Mouse (Mus musculus) hindbrain, embryonic 16.5 days (tissue): ENCODE results near the gene Ltbr. TPM values are rescaled to one million over a fixed set of nuclear protein-coding genes. Genes with fewer than 3 reads are reported as not detected.

Experiments used
- ATAC-seq: fragments of 200-750 bp; cut with Nextera tagmentation; 2 replicates; pipeline ENCODE4 v1.8.0; 2017; ENCODE audit warnings: moderate TSS enrichment, moderate library complexity
- H3K27ac ChIP-seq: fragments of 300-500 bp; sonication (generic); 2 replicates; pipeline ENCODE4 v1.5.1; 2014; ENCODE audit warnings: low read depth, mild to moderate bottlenecking, control low read depth, low read length, moderate library complexity
- H3K27me3 ChIP-seq: fragments of 300-500 bp; sonication (generic); replicated peaks from 2 replicates; pipeline ENCODE4 v1.6.1; 2014; ENCODE audit warnings: low read length; ENCODE audit not compliant: control insufficient read depth, insufficient read depth
- H3K36me3 ChIP-seq: fragments of 300-500 bp; sonication (generic); 2 replicates; pipeline ENCODE4 v1.6.1; 2014; ENCODE audit warnings: mild to moderate bottlenecking, low read length, moderate library complexity, mixed read lengths; ENCODE audit not compliant: control insufficient read depth, insufficient read depth
- H3K4me1 ChIP-seq: fragments of 300-500 bp; sonication (generic); 2 replicates; pipeline ENCODE4 v1.6.1; 2014; ENCODE audit warnings: low read depth, low read length; ENCODE audit not compliant: control insufficient read depth, insufficient read depth
- H3K4me2 ChIP-seq: fragments of 300-500 bp; sonication (generic); 2 replicates; pipeline ENCODE4 v1.6.1; 2014; ENCODE audit warnings: mild to moderate bottlenecking, low read length, control low read depth, moderate library complexity
- H3K4me3 ChIP-seq: fragments of 300-500 bp; sonication (generic); 2 replicates; pipeline ENCODE4 v1.5.1; 2014; ENCODE audit warnings: mild to moderate bottlenecking, low read length, control low read depth, moderate library complexity
- H3K9ac ChIP-seq: fragments of 300-500 bp; sonication (generic); 2 replicates; pipeline ENCODE4 v1.6.1; 2014; ENCODE audit warnings: low read depth, mild to moderate bottlenecking, control low read depth, low read length, moderate library complexity
- H3K9me3 ChIP-seq: fragments of 300-500 bp; sonication (generic); 2 replicates; pipeline ENCODE4 v1.6.1; 2014; ENCODE audit warnings: mild to moderate bottlenecking, low read length, moderate library complexity; ENCODE audit not compliant: control insufficient read depth
- WGBS: fragments of 180-500 bp; shearing (Covaris S2); extraction: QIAGEN DNeasy Blood & Tissue Kit; methylation state at CpG from one replicate; pipeline ENCODE4 v1.1.7; 2014; 5-methylcytosine and 5-hydroxymethylcytosine counted together
- polyA plus RNA-seq: library from polyadenylated mRNA; unstranded; fragments of >200 nt; fragmentation: Nextera tagmentation; extraction: Ambion mirVana; gene quantifications from 2 replicates; pipeline ENCODE4 v1.2.1, GENCODE M21; 2015

The Ltbr gene
- polyA plus RNA-seq, 1 experiment from 2014 or later, result 16.4 TPM

GRCm38 (mm10) chr6:125265239-125265638 is 48.4 kb downstream of the Ltbr start:
- no peak overlapping the region for H3K9ac ChIP-seq
- H3K4me1 ChIP-seq, result no peaks in the 10 kb centered on the region
- H3K4me3 ChIP-seq, result no peak overlapping the region
- H3K4me2 ChIP-seq, result no peak overlapping the region
- no peak overlapping the region for H3K27ac ChIP-seq
- H3K27me3 ChIP-seq, result no peaks in the 10 kb centered on the region
- no peak for ATAC-seq
- no peaks in the 10 kb centered on the region for H3K9me3 ChIP-seq
- WGBS, result 51% methylated on average over 10 of the region's 10 CpGs
- no peaks in the 10 kb centered on the region for H3K36me3 ChIP-seq

- H3K4me2 ChIP-seq, result no peak overlapping the region
- no peaks in the 10 kb centered on the region for H3K36me3 ChIP-seq
- H3K27me3 ChIP-seq, result no peaks in the 10 kb centered on the region
- H3K9ac ChIP-seq, result no peak overlapping the region
- WGBS, result 88% methylated on average over 9 of the region's 9 CpGs
- no peak overlapping the region for H3K4me3 ChIP-seq
- H3K27ac ChIP-seq, result no peak overlapping the region
- ATAC-seq, result no peak
- H3K4me1 ChIP-seq, result no peaks in the 10 kb centered on the region
- no peaks in the 10 kb centered on the region for H3K9me3 ChIP-seq
These were observed 49.5 kb downstream of the Ltbr start for GRCm38 (mm10) chr6:125264219-125264618.

- no peak for ATAC-seq
- no peak overlapping the region for H3K27ac ChIP-seq
- WGBS, result 77% methylated on average over 10 of the region's 10 CpGs
- no peaks in the 10 kb centered on the region for H3K9me3 ChIP-seq
- no peaks in the 10 kb centered on the region for H3K4me1 ChIP-seq
- no peak overlapping the region for H3K4me2 ChIP-seq
- no peak overlapping the region for H3K9ac ChIP-seq
- no peaks in the 10 kb centered on the region for H3K27me3 ChIP-seq
- H3K4me3 ChIP-seq, result no peak overlapping the region
- no peaks in the 10 kb centered on the region for H3K36me3 ChIP-seq
These were observed 53.6 kb downstream of the Ltbr start for GRCm38 (mm10) chr6:125260006-125260555.

Other genes starting within 250 kb of the Ltbr start
- gene Lpar5, start 246.0 kb downstream of the Ltbr start, polyA plus RNA-seq, result 0.36 and 0.85 TPM in 2 replicates
- gene Chd4, start 217.9 kb downstream of the Ltbr start, polyA plus RNA-seq, result 66.6 and 68.4 TPM in 2 replicates
- gene Nop2, start 182.0 kb downstream of the Ltbr start, polyA plus RNA-seq, result 48.6 and 50.7 TPM in 2 replicates
- gene Iffo1, start 168.6 kb downstream of the Ltbr start, polyA plus RNA-seq, result 20.3 and 21.9 TPM in 2 replicates
- 1,587 and 1,624 TPM in 2 replicates for gene Gapdh, start 147.4 kb downstream of the Ltbr start, polyA plus RNA-seq
- gene Ncapd2, start 122.2 kb downstream of the Ltbr start, polyA plus RNA-seq, result 37.7 and 50.2 TPM in 2 replicates
- gene Mrpl51, start 122.1 kb downstream of the Ltbr start, polyA plus RNA-seq, result 140 and 154 TPM in 2 replicates
- 41.2 and 52.8 TPM in 2 replicates for gene Vamp1, start 98.3 kb downstream of the Ltbr start, polyA plus RNA-seq
- 7.7 and 9.1 TPM in 2 replicates for gene Tapbpl, start 82.0 kb downstream of the Ltbr start, polyA plus RNA-seq
- 1.1 and 1.4 TPM in 2 replicates for gene Cd27, start 76.9 kb downstream of the Ltbr start, polyA plus RNA-seq
- gene Tuba3a, start 27.8 kb downstream of the Ltbr start, polyA plus RNA-seq, result 0.10 TPM in 1 of 2 replicates, not detected in the other
- gene Scnn1a, start 6.8 kb upstream of the Ltbr start, polyA plus RNA-seq, result 0.69 and 0.70 TPM in 2 replicates
- gene Tnfrsf1a, start 35.5 kb upstream of the Ltbr start, polyA plus RNA-seq, result 15.1 and 18.3 TPM in 2 replicates
- 0.30 and 0.41 TPM in 2 replicates for gene Plekhg6, start 66.9 kb upstream of the Ltbr start, polyA plus RNA-seq
- gene Cd9, start 180.9 kb upstream of the Ltbr start, polyA plus RNA-seq, result 127 and 137 TPM in 2 replicates
- 9.7 and 12.9 TPM in 2 replicates for gene Vwf, start 232.9 kb upstream of the Ltbr start, polyA plus RNA-seq